Comparison of ENCODE assay signal across 8 mouse cellular contexts in genomic region chr9:21090972-21091706, GRCm38 (mm10). TPM values are rescaled to one million over a fixed set of nuclear protein-coding genes. Genes with fewer than 3 reads are reported as not detected.
DNase-seq lines count a peak whose midpoint lies in the region; ATAC-seq and TF ChIP-seq lines count a peak whose summit lies in the region.

No protein-coding gene starts in this region.

- peaks cover 18% of the 10 kb centered on the region for H3K36me3 ChIP-seq in heart, embryonic 11.5 days (ENCODE audit: control insufficient read depth, insufficient read depth, low read length)
- peaks cover 79% of the 10 kb centered on the region for H3K36me3 ChIP-seq in G1E (replicated peaks)
- peaks cover 44% of the 10 kb centered on the region for H3K36me3 ChIP-seq in forebrain, embryonic 13.5 days (ENCODE audit: poor library complexity, severe bottlenecking)
- H3K36me3 ChIP-seq in liver, embryonic 11.5 days (ENCODE audit: control insufficient read depth, insufficient read depth, low read length), result peaks cover 28% of the 10 kb centered on the region
- H3K36me3 ChIP-seq in stomach, embryonic 14.5 days (ENCODE audit: control insufficient read depth, insufficient read depth, low read length), result peaks cover 35% of the 10 kb centered on the region

- H3K4me1 ChIP-seq in heart, embryonic 11.5 days (ENCODE audit: control insufficient read depth, insufficient read depth, low read length), result peaks cover 14% of the 10 kb centered on the region
- peaks cover 61% of the 10 kb centered on the region for H3K4me1 ChIP-seq in G1E (ENCODE audit: insufficient read depth, low read depth, low read length)
- H3K4me1 ChIP-seq in forebrain, embryonic 13.5 days, result peaks cover 20% of the 10 kb centered on the region
- peaks cover 22% of the 10 kb centered on the region for H3K4me1 ChIP-seq in liver, embryonic 11.5 days (replicated peaks; ENCODE audit: control insufficient read depth, insufficient read depth, low read length)
- H3K4me1 ChIP-seq in stomach, embryonic 14.5 days (ENCODE audit: control insufficient read depth, insufficient read depth, low read length), result peaks cover 9% of the 10 kb centered on the region

- H3K4me3 ChIP-seq in heart, embryonic 11.5 days (ENCODE audit: low read depth, low read length), result peak overlapping the region; percentile 81
- H3K4me3 ChIP-seq in G1E (ENCODE audit: low read depth, low read length), result peak overlapping the region; percentile 78
- peak overlapping the region; percentile 70 for H3K4me3 ChIP-seq in forebrain, embryonic 13.5 days
- peak overlapping the region; percentile 73 for H3K4me3 ChIP-seq in liver, embryonic 11.5 days (ENCODE audit: low read depth, low read length)
- peak overlapping the region; percentile 71 for H3K4me3 ChIP-seq in stomach, embryonic 14.5 days (ENCODE audit: low read depth, low read length)

- no peak for TF ChIP-seq CTCF in G1E (IDR thresholded peaks at IDR 0.05; ENCODE audit: low read depth, low read length)

- no peak for DNase-seq in heart, postnatal 36 days
- no peak for DNase-seq in G1E (ENCODE audit: low spot score)
- DNase-seq in liver, embryonic 11.5 days (ENCODE audit: low spot score), result no peak
- DNase-seq in left cerebral cortex, adult 8-10 months (ENCODE audit: low spot score in 2 of 2), result no peak
- DNase-seq in cerebellum, adult 11 months, result no peak

- no peaks in the 10 kb centered on the region for H3K27me3 ChIP-seq in heart, embryonic 11.5 days (ENCODE audit: control insufficient read depth, insufficient read depth, low read length)
- no peaks in the 10 kb centered on the region for H3K27me3 ChIP-seq in G1E (ENCODE audit: insufficient read depth, low read length)
- no peaks in the 10 kb centered on the region for H3K27me3 ChIP-seq in forebrain, embryonic 13.5 days
- H3K27me3 ChIP-seq in liver, embryonic 11.5 days (replicated peaks; ENCODE audit: control insufficient read depth, insufficient read depth, low read length), result no peaks in the 10 kb centered on the region
- no peaks in the 10 kb centered on the region for H3K27me3 ChIP-seq in stomach, embryonic 14.5 days (ENCODE audit: control insufficient read depth, insufficient read depth, low read length)

- H3K4me2 ChIP-seq in heart, embryonic 11.5 days, result peak overlapping the region; percentile 80
- peak overlapping the region; percentile 91 for H3K4me2 ChIP-seq in forebrain, embryonic 13.5 days
- H3K4me2 ChIP-seq in liver, embryonic 11.5 days, result peak overlapping the region; percentile 95
- H3K4me2 ChIP-seq in stomach, embryonic 14.5 days (replicated peaks; ENCODE audit: low read depth, low read length), result peak overlapping the region; percentile 88

- WGBS in heart, embryonic 11.5 days (ENCODE audit: insufficient replicate concordance), result 3% methylated on average over 24 of the region's 24 CpGs
- 3% methylated on average over 24 of the region's 24 CpGs for WGBS in forebrain, embryonic 13.5 days
- WGBS in liver, embryonic 11.5 days, result 2% methylated on average over 24 of the region's 24 CpGs
- 2% methylated on average over 24 of the region's 24 CpGs for WGBS in stomach, embryonic 14.5 days

- H3K9me3 ChIP-seq in heart, embryonic 11.5 days (replicated peaks; ENCODE audit: control insufficient read depth, low read length), result no peaks in the 10 kb centered on the region
- H3K9me3 ChIP-seq in G1E (replicated peaks), result no peaks in the 10 kb centered on the region
- no peaks in the 10 kb centered on the region for H3K9me3 ChIP-seq in forebrain, embryonic 13.5 days (replicated peaks)
- no peaks in the 10 kb centered on the region for H3K9me3 ChIP-seq in liver, embryonic 11.5 days (ENCODE audit: control insufficient read depth, low read length)
- H3K9me3 ChIP-seq in stomach, embryonic 14.5 days (ENCODE audit: control insufficient read depth, low read depth, low read length), result no peaks in the 10 kb centered on the region

- peak overlapping the region; percentile 92 for H3K9ac ChIP-seq in heart, embryonic 11.5 days (ENCODE audit: low read depth, low read length)
- peak overlapping the region; percentile 78 for H3K9ac ChIP-seq in forebrain, embryonic 13.5 days
- peak overlapping the region; percentile 64 for H3K9ac ChIP-seq in liver, embryonic 11.5 days (ENCODE audit: low read depth, low read length)
- H3K9ac ChIP-seq in stomach, embryonic 14.5 days (replicated peaks; ENCODE audit: low read depth, low read length), result peak overlapping the region; percentile 71

- H3K27ac ChIP-seq in heart, embryonic 11.5 days (ENCODE audit: low read depth, low read length), result peak overlapping the region; percentile 92
- peak overlapping the region; percentile 85 for H3K27ac ChIP-seq in forebrain, embryonic 13.5 days
- H3K27ac ChIP-seq in liver, embryonic 11.5 days (ENCODE audit: low read depth, low read length), result peak overlapping the region; percentile 65
- H3K27ac ChIP-seq in stomach, embryonic 14.5 days (ENCODE audit: low read length), result peak overlapping the region; percentile 89

- no peak for ATAC-seq in heart, embryonic 11.5 days (replicated peaks; ENCODE audit: insufficient number of reproducible peaks, low FRiP score, low TSS enrichment)
- ATAC-seq in G1E (ENCODE audit: extremely low read depth, insufficient number of reproducible peaks, low FRiP score, poor library complexity, severe bottlenecking), result no peak
- ATAC-seq in forebrain, embryonic 13.5 days, result no peak
- ATAC-seq in liver, embryonic 11.5 days (replicated peaks; ENCODE audit: low FRiP score), result peak; percentile 11
- ATAC-seq in stomach, embryonic 14.5 days (ENCODE audit: insufficient number of reproducible peaks, insufficient read depth, low FRiP score, low read depth), result no peak

- intact Hi-C loops in heart, postnatal 36 days (cut with DNase I), result loop anchor here (2.0 to 5.0 kb wide), 3 partner anchors 40 to 59 kb away; partner anchors contain the start of genes Cdc37, Icam5 and Tyk2

RNA-seq across cellular contexts. Expression of gene Gm38431, which starts 0.7 kb away (rescaled TPM):
- 1.2 and 1.9 TPM in 2 replicates for polyA plus RNA-seq in heart, embryonic 11.5 days (2014; fragmentation: Nextera tagmentation; extraction: Ambion mirVana)
- total RNA-seq in heart, postnatal 36 days (2021), result 1 to 10 TPM in 1 of 2 experiments, under 1 TPM in 1; 0.51 to 1.9 TPM
- total RNA-seq in G1E (2014; fragmentation: Nextera tagmentation) (95.6 and 162 TPM in 2 replicates), G1E (2017) (2.1 and 2.8 TPM in 2 replicates)
- polyA plus RNA-seq in G1E (2012), result 382 and 444 TPM in 2 replicates
- polyA plus RNA-seq in forebrain, embryonic 13.5 days (2015; fragmentation: Nextera tagmentation; extraction: Ambion mirVana), result 1.5 and 2.1 TPM in 2 replicates
- 4.2 and 4.3 TPM in 2 replicates for polyA plus RNA-seq in liver, embryonic 11.5 days (2014; fragmentation: Nextera tagmentation; extraction: Ambion mirVana)
- polyA plus RNA-seq in stomach, embryonic 14.5 days (2014; fragmentation: Nextera tagmentation; extraction: Ambion mirVana), result 2.0 and 2.3 TPM in 2 replicates
- 1 to 10 TPM; 1.3 to 2.2 (median 1.6) TPM for total RNA-seq in left cerebral cortex, adult 8-10 months (2022)

RNA-seq across cellular contexts. Expression of gene Raver1, which starts 0.7 kb away (rescaled TPM):
- 53.6 and 57.8 TPM in 2 replicates for polyA plus RNA-seq in heart, embryonic 11.5 days (2014; fragmentation: Nextera tagmentation; extraction: Ambion mirVana)
- 10 to 100 TPM; 25.1 to 27.7 TPM for total RNA-seq in heart, postnatal 36 days (2021)
- 35.1 and 72.2 TPM in 2 replicates for total RNA-seq in G1E (2014; fragmentation: Nextera tagmentation)
- total RNA-seq in G1E (2017), result 18.5 and 19.6 TPM in 2 replicates
- 0.62 and 0.92 TPM in 2 replicates for polyA plus RNA-seq in G1E (2012)
- 41.0 and 47.5 TPM in 2 replicates for polyA plus RNA-seq in forebrain, embryonic 13.5 days (2015; fragmentation: Nextera tagmentation; extraction: Ambion mirVana)
- 89.8 and 94.0 TPM in 2 replicates for polyA plus RNA-seq in liver, embryonic 11.5 days (2014; fragmentation: Nextera tagmentation; extraction: Ambion mirVana)
- polyA plus RNA-seq in stomach, embryonic 14.5 days (2014; fragmentation: Nextera tagmentation; extraction: Ambion mirVana), result 68.7 and 74.2 TPM in 2 replicates
- 10 to 100 TPM; 24.4 to 30.0 (median 26.6) TPM for total RNA-seq in left cerebral cortex, adult 8-10 months (2022)

RNA-seq across cellular contexts. Expression of gene Fdx1l, which starts 17.7 kb away (rescaled TPM):
- 52.9 and 58.2 TPM in 2 replicates for polyA plus RNA-seq in heart, embryonic 11.5 days (2014; fragmentation: Nextera tagmentation; extraction: Ambion mirVana)
- total RNA-seq in heart, postnatal 36 days (2021), result 10 to 100 TPM; 34.7 to 38.7 TPM
- total RNA-seq in G1E (2014; fragmentation: Nextera tagmentation), result 52.4 and 58.5 TPM in 2 replicates
- 54.3 and 56.1 TPM in 2 replicates for total RNA-seq in G1E (2017)
- 30.6 and 31.0 TPM in 2 replicates for polyA plus RNA-seq in G1E (2012)
- polyA plus RNA-seq in forebrain, embryonic 13.5 days (2015; fragmentation: Nextera tagmentation; extraction: Ambion mirVana), result 46.0 and 51.9 TPM in 2 replicates
- polyA plus RNA-seq in liver, embryonic 11.5 days (2014; fragmentation: Nextera tagmentation; extraction: Ambion mirVana), result 74.9 and 75.1 TPM in 2 replicates
- 56.0 and 56.4 TPM in 2 replicates for polyA plus RNA-seq in stomach, embryonic 14.5 days (2014; fragmentation: Nextera tagmentation; extraction: Ambion mirVana)
- total RNA-seq in left cerebral cortex, adult 8-10 months (2022), result 10 to 100 TPM; 55.8 to 63.7 (median 58.3) TPM

RNA-seq across cellular contexts. Expression of gene Gm49373, which starts 18.2 kb away (rescaled TPM):
- 0.31 and 0.44 TPM in 2 replicates for polyA plus RNA-seq in heart, embryonic 11.5 days (2014; fragmentation: Nextera tagmentation; extraction: Ambion mirVana)
- under 1 TPM; 0.17 to 0.33 TPM for total RNA-seq in heart, postnatal 36 days (2021)
- 0.98 and 2.2 TPM in 2 replicates for total RNA-seq in G1E (2014; fragmentation: Nextera tagmentation)
- total RNA-seq in G1E (2017), result 0.33 and 1.0 TPM in 2 replicates
- polyA plus RNA-seq in G1E (2012), result 0.61 and 1.2 TPM in 2 replicates
- polyA plus RNA-seq in forebrain, embryonic 13.5 days (2015; fragmentation: Nextera tagmentation; extraction: Ambion mirVana), result 0.78 and 1.2 TPM in 2 replicates
- polyA plus RNA-seq in liver, embryonic 11.5 days (2014; fragmentation: Nextera tagmentation; extraction: Ambion mirVana), result 0.53 and 1.4 TPM in 2 replicates
- 0.30 and 0.43 TPM in 2 replicates for polyA plus RNA-seq in stomach, embryonic 14.5 days (2014; fragmentation: Nextera tagmentation; extraction: Ambion mirVana)
- 1 to 10 TPM in 2 of 4 experiments, under 1 TPM in 1, not detected in 1; 0.55 to 2.3 (median 1.8) TPM for total RNA-seq in left cerebral cortex, adult 8-10 months (2022)

RNA-seq across cellular contexts. Expression of gene Zglp1, which starts 24.2 kb away (rescaled TPM):
- 0.28 and 1.8 TPM in 2 replicates for polyA plus RNA-seq in heart, embryonic 11.5 days (2014; fragmentation: Nextera tagmentation; extraction: Ambion mirVana)
- not detected for total RNA-seq in heart, postnatal 36 days (2021)
- total RNA-seq in G1E (2014; fragmentation: Nextera tagmentation) (not detected in 2 replicates), G1E (2017) (not detected in 2 replicates)
- 4.0 and 4.5 TPM in 2 replicates for polyA plus RNA-seq in G1E (2012)
- polyA plus RNA-seq in forebrain, embryonic 13.5 days (2015; fragmentation: Nextera tagmentation; extraction: Ambion mirVana), result 0.81 and 2.2 TPM in 2 replicates
- polyA plus RNA-seq in liver, embryonic 11.5 days (2014; fragmentation: Nextera tagmentation; extraction: Ambion mirVana), result 0.67 and 1.4 TPM in 2 replicates
- 1.8 TPM in 1 of 2 replicates, not detected in the other for polyA plus RNA-seq in stomach, embryonic 14.5 days (2014; fragmentation: Nextera tagmentation; extraction: Ambion mirVana)
- 1 to 10 TPM in 2 of 4 experiments, not detected in 2; 1.1 to 1.7 TPM for total RNA-seq in left cerebral cortex, adult 8-10 months (2022)

Comparison
In these comparisons a context has a peak if more than half of its experiments do, and no peak if none do; other contexts are left out.
1. RNA of gene Gm38431, which starts 0.7 kb away (polyA plus RNA-seq): 382 to 444 TPM in G1E; 4.2 to 4.3 TPM in liver, embryonic 11.5 days, 2.0 to 2.3 TPM in stomach, embryonic 14.5 days, 1.5 to 2.1 TPM in forebrain, embryonic 13.5 days and 1.2 to 1.9 TPM in heart, embryonic 11.5 days; every median in the first group is over 10 times any median in the second.
2. RNA of gene Raver1, which starts 0.7 kb away (polyA plus RNA-seq): 89.8 to 94.0 TPM in liver, embryonic 11.5 days, 68.7 to 74.2 TPM in stomach, embryonic 14.5 days, 53.6 to 57.8 TPM in heart, embryonic 11.5 days and 41.0 to 47.5 TPM in forebrain, embryonic 13.5 days; 0.62 to 0.92 TPM in G1E; every median in the first group is over 10 times any median in the second.
3. Peak in every context shown above with its lines, with median percentiles within 50 percentile points of each other: H3K27ac ChIP-seq, H3K4me2 ChIP-seq, H3K4me3 ChIP-seq and H3K9ac ChIP-seq.